Mouse (Mus musculus) liver, adult (tissue): ENCODE data around the gene Cep128.

Experiments
- GATA4 ChIP-seq: IDR thresholded peaks from 2 replicates; pipeline ENCODE4 v1.6.1; 2014; ENCODE audit warnings: mild to moderate bottlenecking, low read length; ENCODE audit not compliant: insufficient replicate concordance

Gene Cep128

GRCm38 (mm10) chr12:91263705-91264104, 120.5 kb downstream of the Cep128 start:
- no peak for TF ChIP-seq GATA4

- no peak for TF ChIP-seq GATA4
These were observed 121.4 kb downstream of the Cep128 start for GRCm38 (mm10) chr12:91262801-91263200.

- TF ChIP-seq GATA4, result no peak
These were observed 127.9 kb downstream of the Cep128 start for GRCm38 (mm10) chr12:91256334-91256733.

GRCm38 (mm10) chr12:91254831-91255230, 129.4 kb downstream of the Cep128 start:
- TF ChIP-seq GATA4, result no peak

GRCm38 (mm10) chr12:91220609-91221008, 163.6 kb downstream of the Cep128 start:
- no peak for TF ChIP-seq GATA4

GRCm38 (mm10) chr12:91205550-91205949, 178.7 kb downstream of the Cep128 start:
- TF ChIP-seq GATA4, result no peak

- TF ChIP-seq GATA4, result no peak
These were observed 179.9 kb downstream of the Cep128 start for GRCm38 (mm10) chr12:91204330-91204729.

- no peak for TF ChIP-seq GATA4
These were observed 181.7 kb downstream of the Cep128 start for GRCm38 (mm10) chr12:91202496-91202895.

GRCm38 (mm10) chr12:91189111-91189510, 195.1 kb downstream of the Cep128 start:
- no peak for TF ChIP-seq GATA4

GRCm38 (mm10) chr12:91185564-91185963, 198.6 kb downstream of the Cep128 start:
- TF ChIP-seq GATA4, result no peak

GRCm38 (mm10) chr12:91184616-91185015, 199.6 kb downstream of the Cep128 start:
- no peak for TF ChIP-seq GATA4

- TF ChIP-seq GATA4, result no peak
These were observed 200.3 kb downstream of the Cep128 start for GRCm38 (mm10) chr12:91183928-91184327.

GRCm38 (mm10) chr12:91183304-91183855, 200.8 kb downstream of the Cep128 start:
- no peak for TF ChIP-seq GATA4

GRCm38 (mm10) chr12:91176808-91177526, 207.2 kb downstream of the Cep128 start:
- no peak for TF ChIP-seq GATA4

- no peak for TF ChIP-seq GATA4
These were observed 212.6 kb downstream of the Cep128 start for GRCm38 (mm10) chr12:91171613-91172012.

- no peak for TF ChIP-seq GATA4
These were observed 223.0 kb downstream of the Cep128 start for GRCm38 (mm10) chr12:91161015-91161730.

GRCm38 (mm10) chr12:91158481-91158880, 225.7 kb downstream of the Cep128 start:
- TF ChIP-seq GATA4, result no peak

GRCm38 (mm10) chr12:91154052-91154451, 230.2 kb downstream of the Cep128 start:
- TF ChIP-seq GATA4, result no peak
